Mouse (Mus musculus) stomach, postnatal 0 days (tissue): ENCODE measurements at regions not wholly inside any gene's neighbourhood (a gene's known extent, or its start where the extent isn't known, plus 50 kb on each side); places are given as distances from the start of the nearest gene placed in this dataset.

ENCODE experiments used
- ATAC-seq: fragments of 200-750 bp; cut with Nextera tagmentation; 2 replicates; pipeline ENCODE4 v1.8.0; 2017; ENCODE audit not compliant: low FRiP score, low TSS enrichment
- DNase-seq: peaks from one replicate; pipeline ENCODE4 v3.0.0-alpha.2; 2016; ENCODE audit warnings: low spot score
- H3K27ac ChIP-seq: fragments of 300-500 bp; sonication (generic); replicated peaks from 2 replicates; pipeline ENCODE4 v1.5.1; 2014; ENCODE audit warnings: mild to moderate bottlenecking, control low read depth
- H3K27me3 ChIP-seq: fragments of 300-500 bp; sonication (generic); 2 replicates; pipeline ENCODE4 v1.6.1; 2014; ENCODE audit warnings: low read length; ENCODE audit not compliant: control insufficient read depth, insufficient read depth
- H3K36me3 ChIP-seq: fragments of 300-500 bp; sonication (generic); 2 replicates; pipeline ENCODE4 v1.6.1; 2014; ENCODE audit warnings: low read length, mixed read lengths; ENCODE audit not compliant: control insufficient read depth, insufficient read depth
- H3K4me1 ChIP-seq: fragments of 300-500 bp; sonication (generic); replicated peaks from 2 replicates; pipeline ENCODE4 v1.6.1; 2014; ENCODE audit warnings: antibody characterized with exemption; ENCODE audit not compliant: control insufficient read depth, insufficient read depth
- H3K4me2 ChIP-seq: fragments of 300-500 bp; sonication (generic); replicated peaks from 2 replicates; pipeline ENCODE4 v1.6.1; 2014; ENCODE audit warnings: low read depth, mild to moderate bottlenecking, control low read depth, moderate library complexity
- H3K4me3 ChIP-seq: fragments of 300-500 bp; sonication (generic); 2 replicates; pipeline ENCODE4 v1.5.1; 2014; ENCODE audit warnings: low read depth, low read length, control low read depth
- H3K9ac ChIP-seq: fragments of 300-500 bp; sonication (generic); 2 replicates; pipeline ENCODE4 v1.6.1; 2014; ENCODE audit warnings: mild to moderate bottlenecking, low read length, control low read depth, mixed read lengths
- H3K9me3 ChIP-seq: fragments of 300-500 bp; sonication (generic); 2 replicates; pipeline ENCODE4 v1.6.1; 2016; ENCODE audit warnings: low read length; ENCODE audit not compliant: control insufficient read depth
- CTCF ChIP-seq: IDR thresholded peaks from 2 replicates; pipeline ENCODE4 v1.5.1; 2016; ENCODE audit warnings: antibody characterized with exemption, low read depth, mild to moderate bottlenecking, moderate library complexity
- EP300 ChIP-seq: optimal IDR thresholded peaks from 2 replicates; pipeline ENCODE3; 2016; ENCODE audit warnings: antibody characterized with exemption
- WGBS: fragments of 180-500 bp; shearing (Covaris S2); extraction: QIAGEN DNeasy Blood & Tissue Kit; methylation state at CpG from one replicate; pipeline ENCODE4 v1.1.7; 2014; 5-methylcytosine and 5-hydroxymethylcytosine counted together

DNA sequence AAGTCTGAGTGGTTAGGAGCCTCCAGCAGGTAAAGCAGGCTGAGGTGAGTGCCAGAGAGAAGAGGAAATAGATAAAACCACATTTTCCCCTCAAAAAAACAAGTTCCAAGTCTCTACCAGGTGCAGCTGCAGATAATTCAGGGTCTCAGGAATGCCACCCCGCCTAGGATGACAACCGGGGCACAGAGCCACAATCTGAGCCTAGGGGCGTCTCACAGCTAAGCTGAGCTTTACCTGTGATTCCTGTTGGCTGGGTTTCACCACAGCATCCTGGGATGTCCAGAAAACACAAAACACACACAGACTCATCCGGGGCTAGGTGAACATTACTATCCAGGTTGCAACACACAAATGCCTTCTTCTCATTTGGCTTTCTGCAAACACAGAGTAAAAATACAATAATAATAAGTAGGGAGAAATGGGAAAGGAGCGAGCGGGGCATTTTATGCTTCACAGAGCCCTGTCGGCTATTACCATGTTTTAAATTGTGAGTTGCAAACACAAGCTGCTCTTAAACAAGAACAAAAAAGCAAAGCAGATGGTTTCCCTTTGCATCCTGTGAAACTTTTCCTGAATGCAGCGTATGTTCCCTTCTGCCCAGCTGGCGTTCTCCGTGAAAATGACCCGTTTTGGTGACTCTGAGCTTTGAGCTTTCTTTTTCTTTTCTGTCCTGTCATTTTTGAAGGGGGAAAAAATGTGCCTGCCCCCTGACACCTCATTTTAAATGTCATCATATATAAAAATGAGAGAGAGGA, 330.3 kb downstream of the Cbln4 start:
- H3K9me3 ChIP-seq, result no peaks in the 10 kb centered on the region
- 59% methylated on average over 11 of the region's 11 CpGs for WGBS
- TF ChIP-seq CTCF (no peak), EP300 (no peak)
- H3K27me3 ChIP-seq, result no peaks in the 10 kb centered on the region
- H3K4me3 ChIP-seq, result no peak overlapping the region
- ATAC-seq, result no peak
- H3K9ac ChIP-seq, result no peak overlapping the region
- no peaks in the 10 kb centered on the region for H3K4me1 ChIP-seq
- no peak overlapping the region for H3K4me2 ChIP-seq
- DNase-seq, result no peak
- H3K27ac ChIP-seq, result no peak overlapping the region
- H3K36me3 ChIP-seq, result no peaks in the 10 kb centered on the region

- WGBS, result 82% methylated on average over 5 of the region's 5 CpGs
- TF ChIP-seq CTCF (no peak), EP300 (no peak)
These were observed 349.7 kb downstream of the Cbln4 start for GRCm38 (mm10) chr2:171693526-171693925.

DNA sequence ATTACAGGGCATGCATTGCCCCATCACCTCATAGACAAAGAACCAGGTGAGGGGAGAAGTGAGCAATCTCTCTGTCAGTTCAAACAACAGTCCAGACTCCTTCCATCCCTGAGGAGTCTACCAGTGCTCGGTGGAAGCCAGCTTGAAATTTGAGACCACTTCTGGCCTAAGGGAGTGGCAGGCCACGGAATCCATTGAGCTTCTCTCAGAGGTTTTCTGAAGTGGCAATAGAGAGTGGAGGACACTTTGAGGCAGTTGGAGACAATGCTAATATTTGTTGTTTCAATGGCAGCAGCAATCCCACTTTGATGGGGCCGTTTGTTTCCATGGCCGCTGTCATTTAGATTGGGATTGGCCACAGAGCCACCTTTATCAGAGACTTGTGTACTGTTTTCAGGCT, 352.5 kb downstream of the Cbln4 start:
- Histone ChIP-seq H3K4me1 (no peaks in the 10 kb centered on the region), H3K27ac (no peak overlapping the region), H3K4me2 (no peak overlapping the region), H3K36me3 (no peaks in the 10 kb centered on the region), H3K4me3 (no peak overlapping the region), H3K27me3 (no peaks in the 10 kb centered on the region), H3K9ac (no peak overlapping the region), H3K9me3 (no peaks in the 10 kb centered on the region)
- TF ChIP-seq CTCF, result no peak
- no peak for TF ChIP-seq EP300
- 29% methylated on average over 4 of the region's 4 CpGs for WGBS
- ATAC-seq (no peak), DNase-seq (no peak)

More at GRCm38 (mm10) chr2:171693526-171693925, 349.7 kb downstream of the Cbln4 start:
- ATAC-seq (no peak), DNase-seq (no peak)
- no peaks in the 10 kb centered on the region for H3K9me3 ChIP-seq
- no peaks in the 10 kb centered on the region for H3K27me3 ChIP-seq
- no peaks in the 10 kb centered on the region for H3K36me3 ChIP-seq
- no peaks in the 10 kb centered on the region for H3K4me1 ChIP-seq
- H3K4me3 ChIP-seq, result no peak overlapping the region
- H3K4me2 ChIP-seq, result no peak overlapping the region
- H3K27ac ChIP-seq, result no peak overlapping the region
- no peak overlapping the region for H3K9ac ChIP-seq

DNA sequence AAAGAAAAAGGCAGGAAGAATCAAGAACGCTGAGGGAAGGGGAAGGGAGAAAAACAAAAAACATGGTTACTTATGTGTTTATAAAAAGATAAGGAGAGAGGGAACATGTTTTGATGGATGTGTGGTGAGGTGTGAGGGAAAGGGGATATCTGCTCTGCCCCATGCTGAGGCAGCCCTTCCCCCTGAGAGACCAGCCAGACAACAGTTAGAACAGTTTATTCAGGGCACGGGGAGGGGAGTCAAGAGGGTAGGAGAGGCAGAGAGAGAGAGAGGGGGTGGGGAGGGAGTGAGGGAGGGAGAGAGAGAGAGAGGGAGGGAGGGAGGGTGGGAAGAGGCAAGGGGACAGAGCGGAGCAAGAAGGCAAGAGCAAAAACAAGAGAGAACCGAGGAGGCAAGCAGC, 354.2 kb downstream of the Cbln4 start:
- TF ChIP-seq CTCF (no peak), EP300 (no peak)
- ATAC-seq (no peak), DNase-seq (no peak)
- H3K9ac ChIP-seq, result no peak overlapping the region
- H3K4me1 ChIP-seq, result no peaks in the 10 kb centered on the region
- H3K9me3 ChIP-seq, result no peaks in the 10 kb centered on the region
- WGBS, result 20% methylated on average over 4 of the region's 4 CpGs
- H3K36me3 ChIP-seq, result no peaks in the 10 kb centered on the region
- no peaks in the 10 kb centered on the region for H3K27me3 ChIP-seq
- no peak overlapping the region for H3K4me2 ChIP-seq
- no peak overlapping the region for H3K27ac ChIP-seq
- no peak overlapping the region for H3K4me3 ChIP-seq

- Histone ChIP-seq H3K27me3 (no peaks in the 10 kb centered on the region), H3K4me3 (no peak overlapping the region), H3K9me3 (no peaks in the 10 kb centered on the region), H3K4me1 (no peaks in the 10 kb centered on the region), H3K36me3 (no peaks in the 10 kb centered on the region), H3K4me2 (no peak overlapping the region), H3K27ac (no peak overlapping the region), H3K9ac (no peak overlapping the region)
- 61% methylated on average over 2 of the region's 2 CpGs for WGBS
- no peak for ATAC-seq
- no peak for DNase-seq
- TF ChIP-seq EP300, result no peak
- no peak for TF ChIP-seq CTCF
These were observed 365.3 kb downstream of the Cbln4 start for GRCm38 (mm10) chr2:171677998-171678397.

GRCm38 (mm10) chr2:171677128-171677527, 366.1 kb downstream of the Cbln4 start:
- no peaks in the 10 kb centered on the region for H3K9me3 ChIP-seq
- no peak overlapping the region for H3K4me3 ChIP-seq
- no peak overlapping the region for H3K9ac ChIP-seq
- H3K36me3 ChIP-seq, result no peaks in the 10 kb centered on the region
- DNase-seq (no peak), ATAC-seq (no peak)
- H3K27me3 ChIP-seq, result no peaks in the 10 kb centered on the region
- WGBS, result 60% methylated on average over 7 of the region's 7 CpGs
- TF ChIP-seq CTCF (no peak), EP300 (no peak)
- H3K27ac ChIP-seq, result no peak overlapping the region
- no peaks in the 10 kb centered on the region for H3K4me1 ChIP-seq
- no peak overlapping the region for H3K4me2 ChIP-seq
